Mouse (Mus musculus) ES-Bruce4 (cell line): ENCODE data around the gene B9d2. TPM values are rescaled to one million over a fixed set of nuclear protein-coding genes. Genes with fewer than 3 reads are reported as not detected.
A peak's percentile ranks its signal among the peaks of the same experiment; 100 is the strongest.

ENCODE experiments used
- H3K27ac ChIP-seq: 2 replicates; pipeline ENCODE4 v1.5.1; 2012; ENCODE audit warnings: low read length, inconsistent platforms; ENCODE audit not compliant: insufficient read depth
- H3K27me3 ChIP-seq: 2 replicates; pipeline ENCODE4 v1.6.1; 2012; ENCODE audit warnings: mild to moderate bottlenecking, low read length, inconsistent platforms; ENCODE audit not compliant: control insufficient read depth, poor library complexity, insufficient read depth, severe bottlenecking
- H3K36me3 ChIP-seq: 2 replicates; pipeline ENCODE4 v1.6.1; 2012; ENCODE audit warnings: inconsistent platforms, mild to moderate bottlenecking, low read length, moderate library complexity; ENCODE audit not compliant: control insufficient read depth, poor library complexity, insufficient read depth, severe bottlenecking
- H3K4me1 ChIP-seq: one replicate; pipeline ENCODE4 v1.8.1; 2011; ENCODE audit warnings: low read length; ENCODE audit not compliant: control insufficient read depth, insufficient read depth
- H3K4me3 ChIP-seq: 2 replicates; pipeline ENCODE4 v1.5.1; 2011; ENCODE audit warnings: low read depth, mild to moderate bottlenecking, low read length
- H3K9ac ChIP-seq: 2 replicates; pipeline ENCODE4 v1.6.1; 2012; ENCODE audit warnings: low read depth, mild to moderate bottlenecking, inconsistent platforms; ENCODE audit not compliant: poor library complexity, severe bottlenecking
- H3K9me3 ChIP-seq: replicated peaks from 2 replicates; pipeline ENCODE4 v1.6.1; 2012; ENCODE audit warnings: mild to moderate bottlenecking, low read length, inconsistent platforms; ENCODE audit not compliant: control insufficient read depth, poor library complexity, insufficient read depth, severe bottlenecking
- CTCF ChIP-seq: IDR thresholded peaks from one replicate; pipeline ENCODE4 v1.8.1; 2011; ENCODE audit warnings: low read depth, low read length
- EP300 ChIP-seq: IDR thresholded peaks from 2 replicates; pipeline ENCODE4 v1.6.1; 2011; ENCODE audit warnings: low read depth, low read length; ENCODE audit not compliant: insufficient read depth
- POLR2A ChIP-seq: IDR thresholded peaks from one replicate; pipeline ENCODE4 v1.8.1; 2011; ENCODE audit warnings: low read length; ENCODE audit not compliant: insufficient read depth
- polyA plus RNA-seq: library from polyadenylated mRNA; stranded (reverse); fragments of >200 nt; gene quantifications from 2 replicates; pipeline ENCODE4 v1.2.4, GENCODE M21; 2011; ENCODE audit warnings: low read depth; ENCODE audit not compliant: missing spikeins, insufficient read depth, insufficient read length

B9d2 gene
- polyA plus RNA-seq, 1 experiment, result 15.2 TPM

DNA sequence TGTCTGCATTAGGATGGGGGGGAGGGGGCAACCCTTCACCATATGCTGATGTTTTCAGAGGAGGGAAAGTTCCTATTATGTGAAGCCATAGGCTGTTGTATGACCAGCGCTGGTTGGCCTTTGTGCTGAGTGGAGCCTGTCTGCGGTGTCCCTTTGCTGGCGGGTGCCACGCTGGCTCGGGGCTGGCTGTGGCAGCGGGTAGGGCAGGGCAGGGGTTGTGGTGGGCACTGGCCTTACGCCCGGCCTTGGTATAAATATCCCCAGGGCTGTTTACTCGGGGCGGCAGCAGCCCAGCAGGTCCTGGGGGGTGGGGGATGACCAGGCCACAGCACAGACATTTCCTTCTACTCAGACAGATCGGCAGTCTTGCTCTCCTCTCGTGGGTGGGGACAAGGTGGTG is 29.4 kb downstream of the B9d2 start:
- Histone ChIP-seq H3K9me3 (no peaks in the 10 kb centered on the region), H3K36me3 (peaks cover 6% of the 10 kb centered on the region), H3K9ac (peak overlapping the region; percentile 40), H3K27me3 (no peaks in the 10 kb centered on the region), H3K4me1 (no peaks in the 10 kb centered on the region), H3K4me3 (peak overlapping the region; percentile 13; the same call in 1 of the 2 replicates), H3K27ac (no peak overlapping the region)
- no peak for TF ChIP-seq POLR2A
- no peak for TF ChIP-seq CTCF
- TF ChIP-seq EP300, result no peak

DNA sequence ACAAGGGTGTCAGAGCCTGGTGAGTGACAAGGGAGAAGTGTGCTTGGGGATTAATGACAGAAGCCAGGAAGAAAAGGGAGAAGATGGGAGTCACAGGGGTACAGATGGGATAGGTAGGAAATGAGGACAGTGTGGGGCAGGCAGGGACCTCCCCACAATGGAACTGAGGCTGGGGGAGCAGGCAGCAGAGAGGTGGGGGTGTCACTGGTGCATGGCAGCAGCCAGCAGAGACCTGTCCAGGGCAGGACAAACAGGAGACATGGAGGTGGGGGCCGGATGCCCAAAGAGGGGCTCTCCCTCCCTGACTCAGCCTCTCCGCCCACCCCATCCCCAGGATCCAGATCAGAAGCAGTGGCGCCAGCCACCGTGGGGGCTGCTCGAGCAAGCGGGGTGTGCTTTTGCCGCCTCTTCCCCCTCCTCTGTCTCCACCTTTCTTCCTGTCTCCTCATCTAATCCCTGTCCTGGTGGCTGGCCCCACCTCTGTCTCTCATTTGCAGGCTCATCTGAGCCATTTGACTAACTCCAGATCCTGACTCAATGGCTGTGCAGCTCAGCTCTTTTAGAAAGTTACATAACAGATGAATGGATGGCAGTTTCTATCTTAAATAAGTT is 30.0 kb downstream of the B9d2 start:
- Histone ChIP-seq H3K4me1 (no peaks in the 10 kb centered on the region), H3K27ac (no peak overlapping the region), H3K9me3 (no peaks in the 10 kb centered on the region), H3K9ac (peak overlapping the region; percentile 40), H3K36me3 (peaks cover 7% of the 10 kb centered on the region), H3K27me3 (no peaks in the 10 kb centered on the region), H3K4me3 (no peak overlapping the region)
- TF ChIP-seq EP300, result no peak
- no peak for TF ChIP-seq POLR2A
- TF ChIP-seq CTCF, result no peak

DNA sequence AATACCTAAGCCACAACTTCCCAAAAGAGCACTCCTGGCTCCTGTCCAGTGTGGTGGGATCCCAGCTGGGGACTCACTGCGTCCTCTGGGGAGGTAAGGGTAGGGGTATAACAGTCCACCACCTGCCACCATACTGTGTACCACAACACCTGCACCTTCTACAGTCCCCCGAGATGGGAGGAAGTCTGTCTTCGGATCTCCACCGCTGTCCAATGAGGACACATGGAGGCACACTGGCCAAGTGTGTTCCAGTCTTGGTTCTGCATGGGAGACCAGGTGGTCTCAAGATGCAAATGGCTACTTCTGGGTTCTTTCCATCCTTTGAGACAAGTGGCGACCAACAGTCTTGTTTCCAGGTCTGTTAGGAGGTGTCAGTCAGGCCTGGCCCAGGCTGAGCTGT is 30.6 kb downstream of the B9d2 start:
- TF ChIP-seq POLR2A (no peak), EP300 (no peak), CTCF (no peak)
- Histone ChIP-seq H3K4me1 (no peaks in the 10 kb centered on the region), H3K27me3 (no peaks in the 10 kb centered on the region), H3K9me3 (no peaks in the 10 kb centered on the region), H3K27ac (no peak overlapping the region), H3K9ac (no peak overlapping the region), H3K36me3 (peaks cover 7% of the 10 kb centered on the region), H3K4me3 (no peak overlapping the region)

DNA sequence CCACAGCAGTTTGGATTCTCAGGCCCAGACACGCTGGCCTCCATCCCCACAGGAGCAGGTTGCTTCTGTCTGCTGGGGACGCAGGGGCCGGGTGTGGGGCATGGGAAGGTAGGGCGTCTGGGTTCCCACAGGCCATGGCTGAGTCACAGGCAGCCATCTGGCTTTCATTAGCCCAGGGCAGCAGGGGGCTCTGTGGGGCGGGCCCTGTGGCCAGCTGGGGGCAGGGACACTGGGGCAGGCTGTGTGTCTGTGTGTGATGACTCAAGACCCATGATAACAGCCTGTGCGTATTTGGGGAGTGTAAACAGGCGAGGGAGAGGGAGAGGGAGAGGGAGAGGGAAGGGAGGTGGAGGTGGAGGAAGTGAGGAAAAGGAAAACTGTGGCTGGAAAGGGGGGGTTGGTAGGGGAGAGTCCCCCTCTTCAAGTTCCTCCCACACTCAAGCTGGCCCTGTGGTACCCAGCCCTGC is 31.2 kb downstream of the B9d2 start:
- Histone ChIP-seq H3K27me3 (no peaks in the 10 kb centered on the region), H3K4me3 (no peak overlapping the region), H3K9ac (no peak overlapping the region), H3K9me3 (no peaks in the 10 kb centered on the region), H3K36me3 (peaks cover 7% of the 10 kb centered on the region), H3K4me1 (no peaks in the 10 kb centered on the region), H3K27ac (no peak overlapping the region)
- TF ChIP-seq CTCF (no peak), POLR2A (no peak), EP300 (no peak)

DNA sequence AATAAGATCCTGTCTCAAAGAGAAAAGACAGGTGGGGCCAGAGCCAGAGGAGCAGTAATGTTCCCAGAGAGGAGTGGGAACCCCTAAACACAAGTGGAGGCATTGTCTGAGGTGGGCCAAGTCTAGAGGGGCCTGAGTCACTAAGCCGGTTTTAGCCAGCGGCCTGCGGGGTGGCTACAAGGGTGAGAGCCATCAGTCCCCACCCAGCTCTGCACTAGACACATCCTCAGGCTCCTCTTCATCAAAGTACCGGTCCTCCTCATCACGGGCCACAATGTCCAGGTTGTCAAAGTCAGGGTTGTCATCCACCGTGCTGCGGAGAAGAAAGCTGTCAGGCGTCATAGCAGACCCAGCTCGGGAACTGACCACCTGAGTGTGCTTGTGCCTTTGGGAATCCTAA is 32.2 kb downstream of the B9d2 start:
- H3K36me3 ChIP-seq, result peaks cover 7% of the 10 kb centered on the region
- H3K27ac ChIP-seq, result no peak overlapping the region
- no peaks in the 10 kb centered on the region for H3K9me3 ChIP-seq
- TF ChIP-seq POLR2A (no peak), CTCF (no peak), EP300 (no peak)
- no peaks in the 10 kb centered on the region for H3K27me3 ChIP-seq
- H3K4me1 ChIP-seq, result no peaks in the 10 kb centered on the region
- H3K9ac ChIP-seq, result no peak overlapping the region
- H3K4me3 ChIP-seq, result no peak overlapping the region

DNA sequence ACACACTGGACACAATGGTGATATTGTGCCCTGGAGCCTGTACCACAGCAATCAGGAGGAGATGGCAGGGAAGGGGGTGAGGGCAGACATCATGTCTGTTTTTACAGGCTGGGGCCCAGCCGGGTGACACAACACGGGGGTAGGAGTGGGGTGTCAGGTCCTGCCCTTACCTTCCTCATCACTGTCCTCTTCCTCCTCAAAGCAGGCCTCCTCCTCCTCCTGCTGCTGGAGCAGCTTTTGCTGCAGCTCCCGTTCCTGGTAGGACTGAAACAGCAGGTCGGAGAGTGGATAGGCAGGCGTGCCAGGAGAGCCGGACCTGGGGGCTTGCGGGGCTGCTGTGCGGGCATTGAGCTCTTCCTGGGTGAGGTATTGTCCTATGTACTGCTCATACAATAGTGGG is 34.0 kb downstream of the B9d2 start:
- Histone ChIP-seq H3K9me3 (no peaks in the 10 kb centered on the region), H3K27ac (no peak overlapping the region), H3K4me1 (no peaks in the 10 kb centered on the region), H3K36me3 (peaks cover 7% of the 10 kb centered on the region), H3K27me3 (no peaks in the 10 kb centered on the region), H3K4me3 (no peak overlapping the region), H3K9ac (no peak overlapping the region)
- TF ChIP-seq POLR2A (no peak), EP300 (no peak), CTCF (no peak)
